Mouse (Mus musculus) olfactory bulb, adult 2 months (tissue): Measurements from ENCODE around the gene Spata5.
"Not testable (repeated sequence)": the region's sequence is repeated elsewhere in the genome, so short reads cannot be mapped to it uniquely, and the experiment has no call there.

Source experiments
- CTCF ChIP-seq: fragments of 200-500 bp; IDR thresholded peaks from 2 replicates; pipeline ENCODE4 v1.5.1; 2012; ENCODE audit warnings: low read depth, mild to moderate bottlenecking, low read length, moderate library complexity; ENCODE audit not compliant: insufficient read depth
- POLR2A ChIP-seq: fragments of 200-500 bp; IDR thresholded peaks from 2 replicates; pipeline ENCODE4 v1.6.1; 2012; ENCODE audit warnings: mild to moderate bottlenecking, low read depth, low read length, moderate library complexity; ENCODE audit not compliant: insufficient read depth

GRCm38 (mm10) chr3:37540701-37541100 lies 121.0 kb downstream of the Spata5 start:
- TF ChIP-seq POLR2A, CTCF: not testable (repeated sequence)
